In genomic region chr10:77033323-77034025, GRCm38 (mm10) we compare ENCODE assay signal across 8 mouse cellular contexts. TPM values are rescaled to one million over a fixed set of nuclear protein-coding genes. Genes with fewer than 3 reads are reported as not detected.
DNase-seq lines count a peak whose midpoint lies in the region; ATAC-seq lines count a peak whose summit lies in the region.

No protein-coding gene starts in this region.

- DNase-seq in embryo, embryonic 10 days (ENCODE audit: low spot score) = peak; percentile 40
- no peak for DNase-seq in embryo, embryonic 9.5 days (ENCODE audit: extremely low spot score)
- peak; percentile 75 for DNase-seq in cerebellum, adult 9-10 months
- DNase-seq in frontal cortex, postnatal 14 days (ENCODE audit: low spot score in 2 of 2) = peak; percentile 48 to 58
- DNase-seq in layer of hippocampus, postnatal 10 days (ENCODE audit: low spot score in 2 of 2) = peak; percentile 61 to 71
- peak; percentile 68 for DNase-seq in lung, postnatal 14 days
- DNase-seq in right cerebral cortex, postnatal 14 days = peak; percentile 67

- H3K9ac ChIP-seq in hindbrain, embryonic 12.5 days = peak overlapping the region; percentile 63

- H3K36me3 ChIP-seq in hindbrain, embryonic 12.5 days = peaks cover 4% of the 10 kb centered on the region

- peak overlapping the region; percentile 94 for H3K4me2 ChIP-seq in hindbrain, embryonic 12.5 days (replicated peaks)

- H3K9me3 ChIP-seq in hindbrain, embryonic 12.5 days (replicated peaks) = no peaks in the 10 kb centered on the region

- peak; percentile 77 for ATAC-seq in hindbrain, embryonic 12.5 days (ENCODE audit: low FRiP score)

- peaks cover 24% of the 10 kb centered on the region for H3K4me1 ChIP-seq in hindbrain, embryonic 12.5 days

- H3K4me3 ChIP-seq in hindbrain, embryonic 12.5 days = peak overlapping the region; percentile 60

- under 1% methylated on average over 30 of the region's 30 CpGs for WGBS in hindbrain, embryonic 12.5 days

- no peaks in the 10 kb centered on the region for H3K27me3 ChIP-seq in hindbrain, embryonic 12.5 days

- H3K27ac ChIP-seq in hindbrain, embryonic 12.5 days = peak overlapping the region; percentile 53; the same call in 1 of the 2 replicates

RNA-seq across cellular contexts. Expression of gene Slc19a1, which starts 1.4 kb away (rescaled TPM):
- polyA plus RNA-seq in hindbrain, embryonic 12.5 days (2016; fragmentation: Nextera tagmentation; extraction: Ambion mirVana) = 30.5 and 32.5 TPM in 2 replicates
- total RNA-seq in layer of hippocampus, postnatal 10 days (2021) = 10 to 100 TPM; 26.5 to 26.7 TPM
